Mouse (Mus musculus): ENCODE measurements around the gene Nox1.
"Not testable (repeated sequence)": the region's sequence is repeated elsewhere in the genome, so short reads cannot be mapped to it uniquely, and the experiment has no call there.

Gene Nox1

GRCm38 (mm10) chrX:134221856-134222255 is at the start of gene Nox1:
Nox1 (minus strand) TSS chrX:134221956.
- DNase-seq (ENCODE audit: low spot score in 2 of 2) = no peak

GRCm38 (mm10) chrX:134262129-134262528 is 40.4 kb upstream of the Nox1 start:
- DNase-seq (ENCODE audit: low spot score in 2 of 2) = no peak

- DNase-seq (ENCODE audit: low spot score in 2 of 2) = no peak
These were observed 39.4 kb upstream of the Nox1 start for GRCm38 (mm10) chrX:134261191-134261590.

GRCm38 (mm10) chrX:134248202-134248601 is 26.4 kb upstream of the Nox1 start:
- no peak for DNase-seq (ENCODE audit: low spot score in 2 of 2)

- no peak for DNase-seq (ENCODE audit: low spot score in 2 of 2)
These were observed 24.2 kb upstream of the Nox1 start for GRCm38 (mm10) chrX:134245946-134246345.

- no peak for DNase-seq (ENCODE audit: low spot score in 2 of 2)
These were observed 16.5 kb upstream of the Nox1 start for GRCm38 (mm10) chrX:134238266-134238665.

GRCm38 (mm10) chrX:134233048-134233447 is 11.3 kb upstream of the Nox1 start:
- DNase-seq (ENCODE audit: low spot score in 2 of 2) = no peak

- DNase-seq (ENCODE audit: low spot score in 2 of 2) = no peak
These were observed 1.1 kb downstream of the Nox1 start for GRCm38 (mm10) chrX:134220618-134221017.

GRCm38 (mm10) chrX:134218161-134218560 is 3.6 kb downstream of the Nox1 start:
- DNase-seq (ENCODE audit: low spot score in 2 of 2) = no peak

- DNase-seq (ENCODE audit: low spot score in 2 of 2) = no peak
These were observed 10.6 kb downstream of the Nox1 start for GRCm38 (mm10) chrX:134211151-134211642.

GRCm38 (mm10) chrX:134208491-134208890 is 13.3 kb downstream of the Nox1 start:
- DNase-seq (ENCODE audit: low spot score in 2 of 2) = no peak

- not testable (repeated sequence) for DNase-seq (ENCODE audit: low spot score in 2 of 2)
These were observed 34.6 kb downstream of the Nox1 start, which contains the start of gene Arl13a for GRCm38 (mm10) chrX:134187201-134187600. Arl13a (plus strand) TSS chrX:134187501.

- DNase-seq (ENCODE audit: low spot score in 2 of 2) = no peak
These were observed 47.1 kb downstream of the Nox1 start for GRCm38 (mm10) chrX:134174699-134175098.

GRCm38 (mm10) chrX:134170584-134170983 is 51.2 kb downstream of the Nox1 start:
- no peak for DNase-seq (ENCODE audit: low spot score in 2 of 2)

GRCm38 (mm10) chrX:134163484-134163883 is 58.3 kb downstream of the Nox1 start:
- DNase-seq (ENCODE audit: low spot score in 2 of 2) = no peak

GRCm38 (mm10) chrX:134162826-134163225 is 58.9 kb downstream of the Nox1 start:
- no peak for DNase-seq (ENCODE audit: low spot score in 2 of 2)

- no peak for DNase-seq (ENCODE audit: low spot score in 2 of 2)
These were observed 59.6 kb downstream of the Nox1 start, which contains the start of gene Xkrx for GRCm38 (mm10) chrX:134162043-134162720. Xkrx (minus strand) TSS chrX:134162076.

GRCm38 (mm10) chrX:134160442-134160841 is 61.3 kb downstream of the Nox1 start:
- DNase-seq (ENCODE audit: low spot score in 2 of 2) = no peak

GRCm38 (mm10) chrX:134158151-134158550 is 63.6 kb downstream of the Nox1 start:
- no peak for DNase-seq (ENCODE audit: low spot score in 2 of 2)

- DNase-seq (ENCODE audit: low spot score in 2 of 2) = no peak
These were observed 79.8 kb downstream of the Nox1 start for GRCm38 (mm10) chrX:134141986-134142385.

- no peak for DNase-seq (ENCODE audit: low spot score in 2 of 2)
These were observed 80.2 kb downstream of the Nox1 start for GRCm38 (mm10) chrX:134141551-134141950.

GRCm38 (mm10) chrX:134140024-134140423 is 81.7 kb downstream of the Nox1 start:
- DNase-seq (ENCODE audit: low spot score in 2 of 2) = no peak

GRCm38 (mm10) chrX:134133821-134134220 is 87.9 kb downstream of the Nox1 start:
- DNase-seq (ENCODE audit: low spot score in 2 of 2) = no peak

GRCm38 (mm10) chrX:134132295-134132694 is 89.5 kb downstream of the Nox1 start:
- peak in 1 of 2 experiments; percentile 9 for DNase-seq (ENCODE audit: low spot score in 2 of 2)

Data from frontal cortex, postnatal 10 days (tissue).